Mouse (Mus musculus) embryonic facial prominence, embryonic 15.5 days (tissue): Measurements from ENCODE around the gene Ephb4. TPM values are rescaled to one million over a fixed set of nuclear protein-coding genes. Genes with fewer than 3 reads are reported as not detected.

ENCODE experiments used
- ATAC-seq: fragments of 200-750 bp; cut with Nextera tagmentation; 2 replicates; pipeline ENCODE4 v1.8.0; 2017; ENCODE audit warnings: low read depth, moderate TSS enrichment; ENCODE audit not compliant: insufficient number of reproducible peaks, low FRiP score, low TSS enrichment
- H3K27ac ChIP-seq: fragments of 300-500 bp; sonication (generic); replicated peaks from 2 replicates; pipeline ENCODE4 v1.5.1; 2015; ENCODE audit warnings: mild to moderate bottlenecking, inconsistent platforms
- H3K27me3 ChIP-seq: fragments of 300-500 bp; sonication (generic); 2 replicates; pipeline ENCODE4 v1.6.1; 2015; ENCODE audit warnings: inconsistent platforms
- H3K36me3 ChIP-seq: fragments of 300-500 bp; sonication (generic); 2 replicates; pipeline ENCODE4 v1.6.1; 2015; ENCODE audit warnings: mild to moderate bottlenecking, inconsistent platforms
- H3K4me1 ChIP-seq: fragments of 300-500 bp; sonication (generic); 2 replicates; pipeline ENCODE4 v1.6.1; 2015; ENCODE audit warnings: inconsistent platforms
- H3K4me2 ChIP-seq: fragments of 300-500 bp; sonication (generic); replicated peaks from 2 replicates; pipeline ENCODE4 v1.6.1; 2015; ENCODE audit warnings: mild to moderate bottlenecking, inconsistent platforms
- H3K4me3 ChIP-seq: fragments of 300-500 bp; sonication (generic); replicated peaks from 2 replicates; pipeline ENCODE4 v1.5.1; 2015; ENCODE audit warnings: mild to moderate bottlenecking, inconsistent platforms
- H3K9ac ChIP-seq: fragments of 300-500 bp; sonication (generic); 2 replicates; pipeline ENCODE4 v1.6.1; 2015; ENCODE audit warnings: inconsistent platforms
- H3K9me3 ChIP-seq: fragments of 300-500 bp; sonication (generic); replicated peaks from 2 replicates; pipeline ENCODE4 v1.6.1; 2016; ENCODE audit warnings: inconsistent platforms
- WGBS: fragments of 180-500 bp; shearing (Covaris S2); methylation state at CpG from one replicate; pipeline ENCODE4 v1.1.7; 2015; 5-methylcytosine and 5-hydroxymethylcytosine counted together
- polyA plus RNA-seq: library from polyadenylated mRNA; unstranded; fragments of >200 nt; fragmentation: Nextera tagmentation; extraction: Ambion mirVana; gene quantifications from 2 replicates; pipeline ENCODE4 v1.2.1, GENCODE M21; 2015

The Ephb4 gene
- polyA plus RNA-seq, 1 experiment from 2014 or later, result 66.1 TPM

DNA sequence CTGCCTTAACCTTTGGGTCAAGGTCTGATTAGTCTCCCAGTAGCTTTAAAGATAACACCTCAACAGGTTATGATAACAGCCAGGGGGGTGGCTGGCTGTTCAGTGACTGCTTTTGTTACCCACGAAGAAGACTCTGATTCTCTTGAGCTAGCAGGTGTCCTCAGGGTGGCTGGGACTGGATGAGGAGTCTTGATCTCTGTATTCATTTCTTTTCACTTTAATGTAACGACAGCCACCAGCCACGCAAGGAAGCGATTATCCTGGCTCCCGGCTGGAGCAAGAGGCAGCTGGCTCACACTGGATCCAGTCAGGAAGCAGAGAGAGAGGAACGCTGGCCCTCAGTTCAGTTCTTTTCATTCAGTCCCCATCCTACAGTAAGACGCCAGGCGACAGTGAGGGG, 12.7 kb upstream of the Ephb4 start:
- Histone ChIP-seq H3K36me3 (no peaks in the 10 kb centered on the region), H3K9me3 (no peaks in the 10 kb centered on the region), H3K4me3 (no peak overlapping the region), H3K4me2 (no peak overlapping the region), H3K4me1 (peaks cover 19% of the 10 kb centered on the region), H3K27ac (0 out of 2 replicates have a peak overlapping the region, but pooled peaks have one; percentile 89), H3K27me3 (no peaks in the 10 kb centered on the region), H3K9ac (no peak overlapping the region)
- ATAC-seq, result no peak
- 32% methylated on average over 8 of the region's 8 CpGs for WGBS

DNA sequence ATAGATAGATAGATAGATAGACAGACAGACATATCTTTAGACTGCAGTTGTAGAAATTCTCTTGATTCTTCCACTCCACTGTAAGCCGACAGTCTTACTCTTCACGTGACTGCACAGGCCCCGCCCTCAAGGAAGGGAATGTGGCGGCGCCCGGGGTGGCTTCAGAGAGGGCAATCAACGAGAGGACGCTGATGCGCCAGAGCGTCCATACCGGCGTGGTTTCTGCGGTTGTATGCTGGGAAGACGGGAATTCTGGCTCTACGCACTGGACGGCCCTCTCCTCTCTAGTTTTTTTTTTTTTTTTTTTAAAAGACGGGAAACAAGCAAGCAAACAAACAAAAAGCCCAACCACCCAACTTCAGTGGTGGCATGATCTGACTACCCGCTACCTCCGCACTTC, 11.7 kb upstream of the Ephb4 start:
- Histone ChIP-seq H3K36me3 (no peaks in the 10 kb centered on the region), H3K4me1 (peaks cover 13% of the 10 kb centered on the region), H3K27ac (peak overlapping the region; percentile 89), H3K4me2 (peak overlapping the region; percentile 76), H3K9ac (peak overlapping the region; percentile 51), H3K9me3 (no peaks in the 10 kb centered on the region), H3K4me3 (peak overlapping the region; percentile 45), H3K27me3 (no peaks in the 10 kb centered on the region)
- peak; percentile 82 for ATAC-seq
- WGBS, result under 1% methylated on average over 19 of the region's 19 CpGs

DNA sequence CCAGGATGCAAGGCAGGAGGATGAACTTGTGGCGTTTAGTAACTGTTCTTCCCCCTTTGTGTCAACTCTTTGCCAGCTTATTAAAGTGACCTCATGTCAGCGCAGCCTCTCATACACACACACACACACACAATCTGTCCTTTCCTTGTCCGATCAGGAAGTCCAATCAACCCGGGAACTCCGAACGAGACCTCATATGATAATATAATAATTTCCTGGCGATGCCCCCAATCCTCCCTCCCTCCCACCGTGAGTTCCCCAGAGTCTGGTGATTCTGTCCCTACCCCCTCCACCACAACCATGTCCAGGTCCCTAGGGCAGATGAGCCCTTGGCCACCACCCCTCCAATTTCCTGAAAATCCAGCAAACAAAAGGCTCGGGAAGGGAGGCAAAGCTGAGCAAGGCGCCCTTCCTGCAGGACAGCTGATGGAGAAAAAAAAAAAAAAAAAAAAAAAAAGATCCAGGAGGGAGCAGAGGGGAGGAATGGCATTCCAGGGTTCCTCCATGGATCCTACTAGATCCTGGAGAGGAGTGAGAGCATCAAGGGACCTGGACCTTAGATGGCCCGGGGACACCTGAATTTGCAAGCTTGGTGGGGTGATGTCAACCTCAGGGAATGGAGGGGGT, 11.1 kb upstream of the Ephb4 start:
- Histone ChIP-seq H3K9me3 (no peaks in the 10 kb centered on the region), H3K4me3 (peak overlapping the region; percentile 45), H3K4me1 (peaks cover 13% of the 10 kb centered on the region), H3K27ac (peak overlapping the region; percentile 89), H3K9ac (peak overlapping the region; percentile 51), H3K27me3 (no peaks in the 10 kb centered on the region), H3K36me3 (no peaks in the 10 kb centered on the region), H3K4me2 (peak overlapping the region; percentile 76)
- ATAC-seq, result peak; percentile 25
- 1% methylated on average over 11 of the region's 11 CpGs for WGBS

DNA sequence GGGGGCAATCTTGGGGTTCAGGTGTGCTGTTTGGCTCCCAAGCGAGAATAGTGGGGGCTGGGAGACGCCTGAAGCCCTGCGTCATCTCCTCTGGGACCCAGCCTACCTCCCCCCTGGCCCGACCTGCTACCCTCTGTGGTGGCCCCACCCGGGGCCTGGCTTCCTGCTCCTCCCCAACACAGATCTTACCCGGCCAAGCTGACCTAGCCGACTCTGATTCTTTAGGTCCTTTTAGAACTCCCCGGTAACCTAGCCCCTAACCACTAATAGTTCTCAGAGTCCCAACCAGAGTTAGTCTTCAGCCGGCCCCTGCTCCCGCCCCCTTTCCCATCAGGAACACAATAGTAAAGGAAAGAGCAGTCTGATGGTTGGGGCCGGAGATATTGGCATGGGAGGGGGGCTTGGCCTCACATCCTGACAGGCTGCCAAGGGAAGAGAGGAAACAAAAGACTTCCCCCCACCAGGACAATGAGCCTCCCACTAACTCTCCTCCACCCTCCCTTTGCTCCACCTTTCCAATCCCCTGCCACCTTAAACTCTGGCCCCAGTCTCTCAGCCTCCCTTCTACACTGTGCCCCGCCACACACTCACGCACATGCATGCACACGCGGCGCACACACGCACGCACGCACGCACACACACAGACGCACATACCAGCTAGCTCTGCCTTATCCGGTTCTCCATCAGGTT, 10.5 kb upstream of the Ephb4 start:
- peak overlapping the region; percentile 45 for H3K4me3 ChIP-seq
- peaks cover 13% of the 10 kb centered on the region for H3K4me1 ChIP-seq
- H3K4me2 ChIP-seq, result peak overlapping the region; percentile 76
- no peaks in the 10 kb centered on the region for H3K9me3 ChIP-seq
- peak; percentile 63 for ATAC-seq
- WGBS, result 11% methylated on average over 22 of the region's 22 CpGs
- no peaks in the 10 kb centered on the region for H3K27me3 ChIP-seq
- H3K36me3 ChIP-seq, result no peaks in the 10 kb centered on the region
- peak overlapping the region; percentile 51 for H3K9ac ChIP-seq
- peak overlapping the region; percentile 89 for H3K27ac ChIP-seq

DNA sequence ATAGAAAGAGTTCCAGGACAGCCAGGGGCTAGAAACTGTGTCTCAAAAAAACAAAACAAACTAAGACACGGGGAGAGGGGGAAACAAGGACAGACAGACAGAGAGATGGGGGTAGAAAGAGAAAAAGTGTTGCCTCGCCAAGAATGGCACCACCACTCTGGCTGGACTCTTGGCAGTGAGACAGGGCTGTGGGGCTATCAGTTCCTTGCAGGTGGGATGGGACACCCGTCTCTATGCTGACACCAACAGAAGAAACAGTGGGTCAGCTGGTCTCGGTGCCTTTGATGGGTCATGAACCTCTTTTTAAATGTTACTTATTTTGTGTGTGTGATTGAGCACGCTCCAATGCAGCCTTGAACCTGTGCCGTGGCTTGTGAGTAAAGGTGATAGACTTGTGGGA, 9.7 kb upstream of the Ephb4 start:
- no peaks in the 10 kb centered on the region for H3K9me3 ChIP-seq
- ATAC-seq, result no peak
- no peak overlapping the region for H3K4me3 ChIP-seq
- no peaks in the 10 kb centered on the region for H3K36me3 ChIP-seq
- WGBS, result 78% methylated on average over 6 of the region's 6 CpGs
- H3K4me2 ChIP-seq, result no peak overlapping the region
- no peaks in the 10 kb centered on the region for H3K27me3 ChIP-seq
- peak overlapping the region; percentile 89 for H3K27ac ChIP-seq
- peaks cover 13% of the 10 kb centered on the region for H3K4me1 ChIP-seq
- H3K9ac ChIP-seq, result no peak overlapping the region

DNA sequence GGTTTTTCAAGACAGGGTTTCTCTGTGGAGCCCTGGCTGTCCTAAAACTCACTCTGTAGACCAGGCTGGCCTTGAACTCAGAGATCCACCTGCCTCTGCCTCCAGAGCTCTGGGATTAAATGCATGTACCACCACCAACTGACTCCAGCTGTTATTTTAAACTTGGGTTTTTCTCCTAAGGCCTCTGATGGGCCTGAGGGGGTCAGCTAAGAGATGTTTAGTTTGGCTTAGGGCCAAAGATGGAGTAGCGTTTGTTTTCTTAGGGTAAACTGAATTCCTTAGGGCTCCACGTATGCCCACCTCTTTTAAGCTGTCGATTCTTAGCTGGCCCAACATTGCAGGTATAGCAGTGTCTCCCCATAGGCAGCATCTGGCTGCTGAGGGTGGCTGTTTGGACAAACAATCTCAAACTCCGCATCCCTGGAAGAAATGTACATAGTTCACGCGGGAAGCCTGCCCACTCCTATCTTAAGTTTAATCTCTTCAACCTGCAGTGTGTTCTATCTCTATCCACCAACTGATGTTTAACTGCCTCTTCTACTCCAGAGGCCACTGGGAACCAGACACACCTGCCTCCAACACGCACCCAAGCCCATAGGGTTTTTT, 7.4 kb upstream of the Ephb4 start:
- no peak for ATAC-seq
- no peaks in the 10 kb centered on the region for H3K9me3 ChIP-seq
- H3K9ac ChIP-seq, result no peak overlapping the region
- 60% methylated on average over 7 of the region's 7 CpGs for WGBS
- no peaks in the 10 kb centered on the region for H3K36me3 ChIP-seq
- no peaks in the 10 kb centered on the region for H3K27me3 ChIP-seq
- H3K4me1 ChIP-seq, result peaks cover 16% of the 10 kb centered on the region
- no peak overlapping the region for H3K4me2 ChIP-seq
- H3K4me3 ChIP-seq, result no peak overlapping the region
- H3K27ac ChIP-seq, result no peak overlapping the region

DNA sequence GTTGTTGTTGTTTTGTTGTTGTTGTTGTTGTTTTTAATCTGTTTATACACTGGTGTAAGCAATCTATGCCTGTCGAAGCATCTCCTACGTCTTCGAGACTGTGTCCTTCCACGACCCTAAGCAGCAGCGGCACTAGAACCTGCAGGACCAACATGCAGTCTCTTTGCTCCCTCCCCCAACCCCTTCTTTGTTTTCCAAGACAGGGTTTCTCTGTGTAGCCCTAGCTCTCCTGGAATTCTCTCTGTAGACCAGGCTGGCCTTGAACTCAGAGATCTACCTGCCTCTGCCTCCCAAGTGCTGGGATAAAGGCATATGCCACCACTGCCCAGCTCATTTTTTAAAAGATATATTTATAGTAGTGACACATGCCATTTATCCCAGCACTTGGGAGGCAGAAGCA, 6.5 kb upstream of the Ephb4 start:
- WGBS, result 91% methylated on average over 5 of the region's 5 CpGs
- Histone ChIP-seq H3K36me3 (no peaks in the 10 kb centered on the region), H3K9ac (no peak overlapping the region), H3K4me1 (peaks cover 18% of the 10 kb centered on the region), H3K27ac (no peak overlapping the region), H3K4me3 (no peak overlapping the region), H3K4me2 (no peak overlapping the region), H3K27me3 (no peaks in the 10 kb centered on the region), H3K9me3 (no peaks in the 10 kb centered on the region)
- no peak for ATAC-seq

DNA sequence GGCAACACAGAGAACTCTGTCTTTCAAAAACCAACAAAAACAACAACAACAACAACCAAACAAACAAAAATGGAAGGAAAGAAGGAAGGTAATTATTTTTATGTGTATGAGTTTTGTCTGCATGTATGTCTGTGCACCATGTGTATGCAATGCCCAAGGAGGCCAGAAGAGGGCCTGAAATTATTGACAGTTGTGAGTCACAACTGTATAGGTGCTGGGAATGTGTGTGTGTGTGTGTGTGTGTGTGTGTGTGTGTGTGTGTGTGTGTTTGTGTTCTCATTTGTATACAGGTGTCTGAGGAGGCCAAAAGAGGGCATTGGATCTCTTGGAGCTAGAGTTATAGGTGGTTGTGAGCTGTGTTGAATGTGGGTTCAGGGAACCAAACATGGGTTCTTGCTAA, 6.0 kb upstream of the Ephb4 start:
- no peaks in the 10 kb centered on the region for H3K9me3 ChIP-seq
- ATAC-seq, result no peak
- H3K4me2 ChIP-seq, result no peak overlapping the region
- no peak overlapping the region for H3K27ac ChIP-seq
- no peak overlapping the region for H3K4me3 ChIP-seq
- no peaks in the 10 kb centered on the region for H3K36me3 ChIP-seq
- H3K27me3 ChIP-seq, result no peaks in the 10 kb centered on the region
- H3K9ac ChIP-seq, result no peak overlapping the region
- peaks cover 23% of the 10 kb centered on the region for H3K4me1 ChIP-seq

DNA sequence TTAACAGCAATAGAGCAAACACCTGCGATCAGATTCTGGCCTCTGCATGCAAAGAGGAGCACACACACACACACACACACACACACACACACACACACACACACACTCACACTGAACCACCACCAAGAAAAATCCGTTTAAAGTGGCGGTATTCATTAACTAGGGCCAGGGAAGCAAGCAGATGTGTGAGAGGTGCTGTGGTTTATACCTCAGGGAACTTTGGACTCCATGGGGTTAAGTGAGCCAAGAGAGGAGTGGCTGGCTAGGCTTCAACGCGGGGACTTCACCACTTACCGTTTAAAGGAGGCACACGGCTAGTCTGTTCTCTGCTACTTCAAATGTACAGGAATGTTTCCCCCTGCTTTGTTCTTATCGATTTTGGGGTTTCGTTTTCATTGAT, 4.1 kb upstream of the Ephb4 start:
- Histone ChIP-seq H3K27me3 (no peaks in the 10 kb centered on the region), H3K36me3 (no peaks in the 10 kb centered on the region), H3K9ac (no peak overlapping the region), H3K4me2 (no peak overlapping the region), H3K27ac (no peak overlapping the region), H3K4me3 (no peak overlapping the region), H3K9me3 (no peaks in the 10 kb centered on the region), H3K4me1 (peaks cover 16% of the 10 kb centered on the region)
- ATAC-seq, result no peak
- 16% methylated on average over 9 of the region's 9 CpGs for WGBS

DNA sequence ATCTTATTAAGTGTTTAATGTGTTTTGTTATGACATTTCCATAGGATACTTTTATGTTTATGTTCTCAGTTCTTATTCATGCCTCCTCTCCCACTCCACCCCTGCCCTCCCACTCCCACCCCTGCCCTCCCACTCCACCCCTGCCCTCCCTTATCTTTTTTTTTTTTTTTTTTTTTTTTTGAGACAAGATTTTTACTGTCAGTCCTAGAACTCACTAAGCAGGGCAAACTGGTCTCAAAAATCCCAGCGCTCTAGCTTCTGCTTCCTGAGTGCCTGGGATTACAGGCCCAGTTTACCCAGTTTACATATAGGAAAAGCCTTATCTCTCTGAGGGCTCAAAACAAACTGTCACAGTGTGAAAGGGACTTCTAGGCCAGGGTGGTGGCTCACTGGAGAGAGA, 3.5 kb upstream of the Ephb4 start:
- ATAC-seq, result no peak
- Histone ChIP-seq H3K9ac (no peak overlapping the region), H3K27ac (no peak overlapping the region), H3K4me1 (peaks cover 19% of the 10 kb centered on the region), H3K27me3 (no peaks in the 10 kb centered on the region), H3K9me3 (no peaks in the 10 kb centered on the region), H3K36me3 (no peaks in the 10 kb centered on the region), H3K4me3 (no peak overlapping the region), H3K4me2 (no peak overlapping the region)
- WGBS, result 88% methylated on average over 1 of the region's 1 CpGs

DNA sequence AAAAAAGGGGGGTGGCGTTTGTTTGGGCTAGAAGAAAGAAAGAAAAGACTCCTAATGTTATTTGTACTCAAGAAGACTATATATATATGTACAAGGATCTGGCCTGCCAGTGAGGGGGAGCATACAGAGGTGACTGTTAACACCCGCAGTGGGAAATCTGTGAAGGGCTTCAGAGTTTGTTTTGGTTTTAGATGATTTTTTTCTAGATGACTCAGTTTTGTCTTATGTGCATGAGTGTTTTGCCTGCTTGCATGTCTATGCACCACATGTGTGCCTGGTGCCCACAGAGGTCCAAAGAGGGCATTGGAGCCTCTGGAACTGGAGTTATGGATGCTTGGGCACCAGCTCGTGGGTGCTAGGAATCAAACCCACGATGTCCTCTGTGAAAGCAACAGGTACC, 2.9 kb upstream of the Ephb4 start:
- 83% methylated on average over 4 of the region's 4 CpGs for WGBS
- no peak overlapping the region for H3K4me3 ChIP-seq
- H3K36me3 ChIP-seq, result no peaks in the 10 kb centered on the region
- H3K9ac ChIP-seq, result no peak overlapping the region
- H3K27me3 ChIP-seq, result no peaks in the 10 kb centered on the region
- ATAC-seq, result no peak
- peaks cover 24% of the 10 kb centered on the region for H3K4me1 ChIP-seq
- no peaks in the 10 kb centered on the region for H3K9me3 ChIP-seq
- H3K4me2 ChIP-seq, result no peak overlapping the region
- H3K27ac ChIP-seq, result no peak overlapping the region
